Mouse (Mus musculus) midbrain, postnatal 0 days (tissue): ENCODE measurements at regions not wholly inside any gene's neighbourhood (a gene's known extent, or its start where the extent isn't known, plus 50 kb on each side); places are given as distances from the start of the nearest gene placed in this dataset.
A peak's percentile ranks its signal among the peaks of the same experiment; 100 is the strongest.

Source experiments
- ATAC-seq: fragments of 200-750 bp; cut with Nextera tagmentation; 2 replicates; pipeline ENCODE4 v1.8.0; 2017; ENCODE audit warnings: moderate number of reproducible peaks, mild to moderate bottlenecking, moderate TSS enrichment, moderate library complexity; ENCODE audit not compliant: low FRiP score
- DNase-seq: peaks from one replicate; pipeline ENCODE4 v3.0.0-alpha.2; 2015; ENCODE audit warnings: low spot score
- H3K27ac ChIP-seq: fragments of 300-500 bp; sonication (generic); 2 replicates; pipeline ENCODE4 v1.5.1; 2014; ENCODE audit warnings: low read depth, mild to moderate bottlenecking, low read length, mixed read lengths
- H3K27me3 ChIP-seq: fragments of 300-500 bp; sonication (generic); 2 replicates; pipeline ENCODE4 v1.6.1; 2014; ENCODE audit warnings: low read length, control low read depth, mixed read lengths; ENCODE audit not compliant: insufficient read depth
- H3K36me3 ChIP-seq: fragments of 300-500 bp; sonication (generic); 2 replicates; pipeline ENCODE4 v1.6.1; 2014; ENCODE audit warnings: low read length, control low read depth, mixed read lengths; ENCODE audit not compliant: insufficient read depth
- H3K4me1 ChIP-seq: fragments of 300-500 bp; sonication (generic); 2 replicates; pipeline ENCODE4 v1.6.1; 2014; ENCODE audit warnings: mild to moderate bottlenecking, control low read depth, antibody characterized with exemption, low read length, mixed read lengths; ENCODE audit not compliant: insufficient read depth
- H3K4me2 ChIP-seq: fragments of 300-500 bp; sonication (generic); 2 replicates; pipeline ENCODE4 v1.6.1; 2014; ENCODE audit warnings: low read depth, mild to moderate bottlenecking, low read length, mixed read lengths; ENCODE audit not compliant: poor library complexity, severe bottlenecking
- H3K4me3 ChIP-seq: fragments of 300-500 bp; sonication (generic); 2 replicates; pipeline ENCODE4 v1.5.1; 2014; ENCODE audit warnings: low read depth, mild to moderate bottlenecking, low read length, moderate library complexity
- H3K9ac ChIP-seq: fragments of 300-500 bp; sonication (generic); replicated peaks from 2 replicates; pipeline ENCODE4 v1.6.1; 2014; ENCODE audit warnings: mild to moderate bottlenecking, low read length, moderate library complexity, mixed read lengths; ENCODE audit not compliant: poor library complexity, severe bottlenecking
- H3K9me3 ChIP-seq: fragments of 300-500 bp; sonication (generic); 2 replicates; pipeline ENCODE4 v1.6.1; 2016; ENCODE audit warnings: low read length, control low read depth
- CTCF ChIP-seq: IDR thresholded peaks from 2 replicates; pipeline ENCODE4 v1.5.1; 2016; ENCODE audit warnings: antibody characterized with exemption, mild to moderate bottlenecking
- WGBS: fragments of 180-500 bp; shearing (Covaris S2); extraction: QIAGEN DNeasy Blood & Tissue Kit; methylation state at CpG from one replicate; pipeline ENCODE4 v1.1.7; 2014; 5-methylcytosine and 5-hydroxymethylcytosine counted together

- H3K36me3 ChIP-seq = no peaks in the 10 kb centered on the region
- H3K4me2 ChIP-seq = no peak overlapping the region
- DNase-seq (no peak), ATAC-seq (no peak)
- no peak overlapping the region for H3K4me3 ChIP-seq
- no peak overlapping the region for H3K9ac ChIP-seq
- TF ChIP-seq CTCF = no peak
- no peak overlapping the region for H3K27ac ChIP-seq
- WGBS = 83% methylated on average over 2 of the region's 2 CpGs
- no peaks in the 10 kb centered on the region for H3K4me1 ChIP-seq
- no peaks in the 10 kb centered on the region for H3K9me3 ChIP-seq
- no peaks in the 10 kb centered on the region for H3K27me3 ChIP-seq
Observed at GRCm38 (mm10) chr5:39935564-39935963, 180.3 kb upstream of the Hs3st1 start.

GRCm38 (mm10) chr5:39931890-39932289 lies 176.6 kb upstream of the Hs3st1 start:
- Histone ChIP-seq H3K4me2 (no peak overlapping the region), H3K9me3 (no peaks in the 10 kb centered on the region), H3K4me1 (no peaks in the 10 kb centered on the region), H3K36me3 (no peaks in the 10 kb centered on the region), H3K9ac (no peak overlapping the region), H3K4me3 (no peak overlapping the region), H3K27ac (no peak overlapping the region), H3K27me3 (no peaks in the 10 kb centered on the region)
- no peak for TF ChIP-seq CTCF
- DNase-seq (no peak), ATAC-seq (no peak)
- 70% methylated on average over 2 of the region's 2 CpGs for WGBS

GRCm38 (mm10) chr5:39909369-39909768 lies 154.1 kb upstream of the Hs3st1 start:
- ATAC-seq = no peak
- Histone ChIP-seq H3K27ac (no peak overlapping the region), H3K27me3 (no peaks in the 10 kb centered on the region), H3K36me3 (no peaks in the 10 kb centered on the region), H3K4me3 (no peak overlapping the region), H3K4me1 (no peaks in the 10 kb centered on the region), H3K9ac (no peak overlapping the region), H3K4me2 (no peak overlapping the region), H3K9me3 (no peaks in the 10 kb centered on the region)
- TF ChIP-seq CTCF = no peak
- no peak for DNase-seq
- WGBS = 56% methylated on average over 1 of the region's 1 CpGs

GRCm38 (mm10) chr5:39871723-39872085 lies 116.4 kb upstream of the Hs3st1 start:
- WGBS = 41% methylated on average over 2 of the region's 2 CpGs

GRCm38 (mm10) chr5:39870835-39871722 lies 115.8 kb upstream of the Hs3st1 start:
- TF ChIP-seq CTCF = no peak
- WGBS = 28% methylated on average over 10 of the region's 10 CpGs
- no peaks in the 10 kb centered on the region for H3K36me3 ChIP-seq

More at GRCm38 (mm10) chr5:39871723-39872085, 116.4 kb upstream of the Hs3st1 start:
- Histone ChIP-seq H3K4me1 (no peaks in the 10 kb centered on the region), H3K9ac (no peak overlapping the region), H3K36me3 (no peaks in the 10 kb centered on the region), H3K9me3 (no peaks in the 10 kb centered on the region), H3K4me2 (no peak overlapping the region), H3K27me3 (no peaks in the 10 kb centered on the region), H3K4me3 (no peak overlapping the region), H3K27ac (no peak overlapping the region)
- ATAC-seq (no peak), DNase-seq (no peak)
- TF ChIP-seq CTCF = no peak

GRCm38 (mm10) chr5:39857192-39857591 lies 101.9 kb upstream of the Hs3st1 start:
- Histone ChIP-seq H3K4me2 (no peak overlapping the region), H3K27me3 (no peaks in the 10 kb centered on the region), H3K4me1 (no peaks in the 10 kb centered on the region; the same call in 1 of the 2 replicates), H3K27ac (peak overlapping the region; percentile 6; the same call in 1 of the 2 replicates), H3K9me3 (no peaks in the 10 kb centered on the region), H3K9ac (no peak overlapping the region), H3K36me3 (no peaks in the 10 kb centered on the region), H3K4me3 (no peak overlapping the region)
- ATAC-seq (no peak), DNase-seq (no peak)
- 30% methylated on average over 2 of the region's 2 CpGs for WGBS
- no peak for TF ChIP-seq CTCF

More at GRCm38 (mm10) chr5:39870835-39871722, 115.8 kb upstream of the Hs3st1 start:
- no peak for ATAC-seq
- no peaks in the 10 kb centered on the region for H3K27me3 ChIP-seq
- DNase-seq = peak; percentile 5
- H3K4me2 ChIP-seq = no peak overlapping the region
- H3K27ac ChIP-seq = no peak overlapping the region
- no peaks in the 10 kb centered on the region for H3K4me1 ChIP-seq
- H3K9me3 ChIP-seq = no peaks in the 10 kb centered on the region
- no peak overlapping the region for H3K4me3 ChIP-seq
- H3K9ac ChIP-seq = no peak overlapping the region
